Mouse (Mus musculus) embryonic facial prominence, embryonic 10.5 days (tissue): Measurements from ENCODE around the gene Sorbs1. TPM values are rescaled to one million over a fixed set of nuclear protein-coding genes. Genes with fewer than 3 reads are reported as not detected.

Experiments
- DNase-seq: peaks from one replicate; pipeline ENCODE4 v3.0.0-alpha.2; 2017; ENCODE audit warnings: low spot score
- H3K27ac ChIP-seq: fragments of 300-500 bp; sonication (generic); replicated peaks from 2 replicates; pipeline ENCODE4 v1.5.1; 2016; ENCODE audit warnings: mild to moderate bottlenecking
- H3K27me3 ChIP-seq: fragments of 300-500 bp; sonication (generic); replicated peaks from 2 replicates; pipeline ENCODE4 v1.6.1; 2016; ENCODE audit warnings: low read depth, mild to moderate bottlenecking; ENCODE audit not compliant: poor library complexity, severe bottlenecking
- H3K36me3 ChIP-seq: fragments of 300-500 bp; sonication (generic); replicated peaks from 2 replicates; pipeline ENCODE4 v1.6.1; 2016; ENCODE audit warnings: mild to moderate bottlenecking, moderate library complexity
- H3K4me1 ChIP-seq: fragments of 300-500 bp; sonication (generic); 2 replicates; pipeline ENCODE4 v1.6.1; 2016
- H3K4me3 ChIP-seq: fragments of 300-500 bp; sonication (generic); 2 replicates; pipeline ENCODE4 v1.5.1; 2016; ENCODE audit warnings: mild to moderate bottlenecking, moderate library complexity
- H3K9me3 ChIP-seq: fragments of 300-500 bp; sonication (generic); 2 replicates; pipeline ENCODE4 v1.6.1; 2016; ENCODE audit warnings: mild to moderate bottlenecking
- WGBS: fragments of 180-500 bp; shearing (Covaris S2); methylation state at CpG from one replicate; pipeline ENCODE4 v1.1.7; 2016; 5-methylcytosine and 5-hydroxymethylcytosine counted together
- polyA plus RNA-seq: library from polyadenylated mRNA; unstranded; fragments of >200 nt; fragmentation: Nextera tagmentation; extraction: Ambion mirVana; gene quantifications from 2 replicates; pipeline ENCODE4 v1.2.1, GENCODE M21; 2016

The Sorbs1 gene
- polyA plus RNA-seq, 1 experiment from 2014 or later = 40.7 TPM

DNA sequence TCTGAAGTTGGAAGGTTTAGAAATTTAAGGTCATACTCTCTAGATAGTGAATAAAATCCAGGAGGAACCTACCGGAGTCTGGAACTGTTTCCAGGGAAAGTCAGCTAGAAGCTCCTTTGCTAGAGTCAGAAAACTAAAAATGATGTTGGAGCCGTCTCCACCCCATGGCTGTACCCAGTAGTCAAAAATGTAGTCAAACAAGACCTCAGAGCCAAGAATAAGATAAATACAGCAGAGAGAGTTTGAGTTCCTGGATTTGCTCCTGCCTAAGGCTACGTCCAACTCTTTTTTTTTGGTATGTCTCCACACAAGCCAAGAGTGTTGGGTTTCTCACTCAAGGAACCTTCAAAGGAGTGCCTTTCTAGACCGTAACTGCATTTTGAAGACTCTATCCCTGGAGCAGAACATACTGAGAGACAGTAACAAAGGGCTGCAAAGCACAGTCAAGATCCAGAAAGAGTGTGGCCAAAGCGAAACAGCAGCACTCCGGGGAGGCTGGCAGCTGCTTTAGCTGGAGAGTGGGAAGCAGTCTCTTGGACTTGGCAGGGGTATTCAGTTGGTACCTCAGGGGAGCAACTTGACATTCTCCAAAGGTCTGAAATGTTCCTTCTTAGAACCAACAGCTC lies 223.4 kb downstream of the Sorbs1 start:
- Histone ChIP-seq H3K9me3 (no peaks in the 10 kb centered on the region), H3K27ac (no peak overlapping the region), H3K4me3 (no peak overlapping the region), H3K4me1 (peaks cover 4% of the 10 kb centered on the region; the same call in 1 of the 2 replicates), H3K27me3 (no peaks in the 10 kb centered on the region), H3K36me3 (no peaks in the 10 kb centered on the region)
- 86% methylated on average over 6 of the region's 6 CpGs for WGBS
- no peak for DNase-seq

DNA sequence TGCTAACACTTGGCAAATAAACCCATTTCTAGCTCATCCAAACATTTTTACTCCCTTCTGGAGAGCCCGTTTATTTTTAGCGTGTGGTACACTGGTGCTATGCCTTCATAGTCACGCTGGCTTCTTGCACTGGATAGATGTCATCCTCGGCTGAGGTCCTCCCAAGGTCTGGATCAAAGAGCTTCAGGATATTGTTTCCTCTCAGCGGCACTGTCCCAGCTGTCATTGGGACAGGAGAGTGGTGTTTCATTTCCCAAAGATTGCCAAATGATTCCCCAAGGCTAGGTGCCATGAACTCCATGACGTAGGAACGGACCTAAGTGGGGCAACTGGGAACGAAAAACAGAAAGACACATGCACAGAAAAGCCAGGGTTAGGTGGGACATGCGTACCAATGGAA lies 225.2 kb downstream of the Sorbs1 start:
- no peak for DNase-seq
- Histone ChIP-seq H3K4me3 (no peak overlapping the region), H3K9me3 (no peaks in the 10 kb centered on the region), H3K36me3 (no peaks in the 10 kb centered on the region), H3K4me1 (peaks cover 4% of the 10 kb centered on the region; the same call in 1 of the 2 replicates), H3K27me3 (no peaks in the 10 kb centered on the region), H3K27ac (no peak overlapping the region)
- WGBS = 90% methylated on average over 9 of the region's 9 CpGs

DNA sequence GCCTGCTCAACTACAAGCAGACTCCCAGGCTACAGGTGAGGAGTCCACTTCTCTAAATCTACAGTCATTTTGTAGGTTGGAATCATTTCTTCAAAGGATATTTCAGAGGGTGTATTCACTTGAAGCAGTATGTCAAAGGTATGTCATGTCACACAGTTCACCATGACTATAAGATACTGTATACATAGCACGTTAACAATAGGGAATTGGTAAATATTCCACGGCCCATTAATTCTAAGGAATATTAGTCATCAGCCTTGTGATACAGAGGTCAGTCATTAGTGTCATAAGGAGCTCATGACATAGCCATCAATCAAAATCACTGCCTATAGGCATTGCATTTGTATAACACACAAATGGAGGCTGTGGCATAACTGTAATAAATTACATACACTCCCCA lies 228.9 kb downstream of the Sorbs1 start:
- H3K4me1 ChIP-seq = no peaks in the 10 kb centered on the region
- H3K36me3 ChIP-seq = no peaks in the 10 kb centered on the region
- no peak overlapping the region for H3K27ac ChIP-seq
- H3K4me3 ChIP-seq = no peak overlapping the region
- H3K27me3 ChIP-seq = no peaks in the 10 kb centered on the region
- no peaks in the 10 kb centered on the region; the same call in 1 of the 2 replicates for H3K9me3 ChIP-seq
- 93% methylated on average over 2 of the region's 2 CpGs for WGBS
- no peak for DNase-seq

DNA sequence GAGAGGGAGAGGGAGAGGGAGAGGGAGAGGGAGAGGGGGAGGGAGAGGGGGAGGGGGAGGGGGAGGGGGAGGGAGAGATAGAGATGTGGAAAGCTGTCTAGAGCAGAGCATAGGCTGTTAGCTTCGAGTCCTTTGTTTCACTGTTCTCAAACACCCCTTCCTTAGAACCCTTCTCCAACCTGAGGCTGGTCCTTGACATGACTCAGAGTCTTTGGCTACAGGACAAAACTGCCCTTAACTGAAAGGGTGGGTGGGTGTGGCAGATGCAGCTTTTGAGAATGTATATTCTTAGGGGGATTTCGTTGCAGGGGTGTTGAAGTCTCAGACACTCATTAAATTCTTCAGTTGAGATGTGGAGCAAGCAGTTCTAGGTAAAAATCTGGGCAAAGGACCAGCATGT lies 230.2 kb downstream of the Sorbs1 start:
- H3K27me3 ChIP-seq = no peaks in the 10 kb centered on the region
- no peaks in the 10 kb centered on the region for H3K36me3 ChIP-seq
- no peak overlapping the region for H3K27ac ChIP-seq
- no peaks in the 10 kb centered on the region for H3K4me1 ChIP-seq
- 74% methylated on average over 2 of the region's 2 CpGs for WGBS
- DNase-seq = no peak
- H3K4me3 ChIP-seq = no peak overlapping the region
- H3K9me3 ChIP-seq = no peaks in the 10 kb centered on the region; the same call in 1 of the 2 replicates

DNA sequence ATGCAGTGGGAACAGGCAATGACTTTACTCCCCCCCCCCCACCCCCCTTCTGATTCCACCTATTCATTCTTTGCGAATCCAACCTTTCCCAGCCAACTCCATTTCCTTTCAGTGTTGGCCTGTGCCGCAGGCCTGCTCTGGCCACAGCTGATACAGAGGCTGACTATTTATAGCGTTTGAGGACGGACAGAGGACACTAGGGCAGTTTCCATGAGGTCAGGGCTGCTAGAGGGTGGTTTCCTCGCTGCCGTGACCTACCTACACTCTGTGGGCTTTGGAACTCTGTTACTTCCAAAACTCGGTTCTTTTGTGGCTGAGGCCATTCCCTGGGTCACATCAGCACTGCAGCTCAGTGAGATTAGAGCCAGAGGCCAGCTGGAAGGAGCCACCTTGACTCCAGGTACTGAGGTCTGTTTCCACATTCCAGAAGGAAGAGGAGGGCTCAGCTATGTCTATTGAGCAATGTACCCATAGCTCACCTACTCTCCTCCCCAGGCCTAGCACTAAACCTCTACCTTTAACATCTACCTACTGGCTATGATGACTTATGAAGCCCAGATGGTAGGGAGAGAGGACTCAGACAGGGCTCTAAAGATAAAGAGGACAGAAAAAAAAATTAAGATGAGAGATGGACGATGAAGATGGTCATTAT lies 235.1 kb downstream of the Sorbs1 start:
- Histone ChIP-seq H3K27me3 (no peaks in the 10 kb centered on the region), H3K27ac (no peak overlapping the region), H3K4me3 (no peak overlapping the region), H3K9me3 (peaks cover 3% of the 10 kb centered on the region; the same call in 1 of the 2 replicates), H3K36me3 (no peaks in the 10 kb centered on the region), H3K4me1 (no peaks in the 10 kb centered on the region)
- 81% methylated on average over 8 of the region's 8 CpGs for WGBS
- DNase-seq = no peak

DNA sequence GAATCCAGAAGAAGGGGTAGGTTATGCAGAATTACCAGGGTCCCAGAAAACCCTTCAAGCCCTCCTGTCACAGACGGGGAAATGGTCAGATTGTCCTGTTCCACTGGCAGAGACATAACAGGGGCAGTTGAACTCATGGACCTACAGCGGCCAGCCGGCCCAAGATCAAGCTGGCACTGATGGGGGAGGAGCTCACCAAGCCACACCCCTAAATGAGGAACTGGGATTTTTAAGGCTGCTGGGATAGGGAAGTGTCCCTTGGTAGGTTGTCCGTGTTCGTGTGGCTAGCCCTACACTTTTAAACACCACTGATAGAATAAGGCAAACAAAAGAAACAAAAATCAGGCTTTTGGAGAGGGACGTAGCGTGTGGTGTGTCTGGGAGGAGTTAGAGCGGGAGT lies 236.1 kb downstream of the Sorbs1 start:
- H3K9me3 ChIP-seq = peaks cover 3% of the 10 kb centered on the region; the same call in 1 of the 2 replicates
- no peak for DNase-seq
- H3K27ac ChIP-seq = no peak overlapping the region
- H3K36me3 ChIP-seq = no peaks in the 10 kb centered on the region
- H3K27me3 ChIP-seq = peaks cover 9% of the 10 kb centered on the region
- H3K4me1 ChIP-seq = no peaks in the 10 kb centered on the region
- WGBS = 90% methylated on average over 8 of the region's 8 CpGs
- H3K4me3 ChIP-seq = no peak overlapping the region

DNA sequence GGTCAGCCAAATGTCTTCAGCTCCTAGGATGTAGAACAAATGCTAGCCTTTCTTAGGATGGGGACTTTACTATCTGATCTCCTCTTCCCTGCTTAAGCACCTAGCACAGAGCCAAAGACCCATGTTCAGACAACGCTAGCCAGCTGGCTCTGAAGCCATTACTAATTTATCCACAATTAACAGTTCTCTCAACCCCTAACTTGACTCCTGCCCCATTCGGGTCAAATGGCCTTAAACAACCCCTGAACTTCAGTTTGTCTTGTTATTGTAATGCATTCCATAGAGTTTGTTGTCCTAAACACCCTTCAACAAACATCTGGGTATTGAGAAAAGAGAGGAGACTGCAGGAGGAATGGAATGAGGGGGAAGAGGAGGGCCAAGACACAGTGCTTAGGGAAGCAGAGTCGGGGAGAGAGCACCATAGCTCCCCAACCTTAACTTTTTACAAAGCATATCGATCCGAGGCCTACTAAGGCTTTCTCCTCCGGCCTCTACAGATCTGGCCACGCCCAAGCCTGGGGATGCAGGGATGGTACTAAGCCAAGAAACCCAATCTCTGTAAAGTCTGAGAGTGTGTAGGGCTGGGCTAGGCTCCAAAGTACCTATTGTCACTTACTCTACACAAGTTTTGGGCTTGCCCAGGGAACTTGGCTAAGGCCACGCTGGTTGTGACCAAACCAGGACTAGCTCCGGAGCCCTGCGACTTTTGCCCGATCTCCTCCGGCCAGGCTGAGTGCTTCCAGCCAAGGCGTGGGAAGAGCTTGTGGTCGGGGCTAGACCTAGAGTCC lies 238.0 kb downstream of the Sorbs1 start:
- 86% methylated on average over 14 of the region's 14 CpGs for WGBS
- no peak overlapping the region for H3K4me3 ChIP-seq

DNA sequence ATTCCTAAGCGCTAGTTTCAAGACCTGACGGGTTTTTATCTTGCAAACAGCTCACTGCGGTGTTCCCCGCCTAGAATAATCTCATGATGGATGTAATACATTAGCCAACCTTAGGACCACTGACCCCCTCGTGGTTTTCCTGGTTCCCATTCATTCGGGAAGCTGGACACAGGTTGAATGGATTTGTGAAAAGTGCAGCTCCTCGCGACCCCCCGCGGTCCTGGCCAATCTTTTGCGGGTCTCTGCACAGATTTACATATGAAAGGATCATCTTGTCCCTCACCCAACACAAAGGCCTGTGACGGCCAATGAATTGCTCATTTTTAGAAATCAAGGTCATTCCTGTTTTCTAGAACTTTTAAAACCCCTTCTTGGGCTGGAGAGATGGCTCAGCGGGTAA lies 240.9 kb downstream of the Sorbs1 start:
- 35% methylated on average over 13 of the region's 13 CpGs for WGBS

More for the DNA sequence above, 238.0 kb downstream of the Sorbs1 start:
- peaks cover 28% of the 10 kb centered on the region for H3K27me3 ChIP-seq
- no peak for DNase-seq
- no peaks in the 10 kb centered on the region for H3K36me3 ChIP-seq
- H3K4me1 ChIP-seq = peaks cover 12% of the 10 kb centered on the region; the same call in 1 of the 2 replicates
- H3K27ac ChIP-seq = no peak overlapping the region
- H3K9me3 ChIP-seq = 0 out of 2 replicates have a peak, but pooled peaks cover 3% of the 10 kb centered on the region

DNA sequence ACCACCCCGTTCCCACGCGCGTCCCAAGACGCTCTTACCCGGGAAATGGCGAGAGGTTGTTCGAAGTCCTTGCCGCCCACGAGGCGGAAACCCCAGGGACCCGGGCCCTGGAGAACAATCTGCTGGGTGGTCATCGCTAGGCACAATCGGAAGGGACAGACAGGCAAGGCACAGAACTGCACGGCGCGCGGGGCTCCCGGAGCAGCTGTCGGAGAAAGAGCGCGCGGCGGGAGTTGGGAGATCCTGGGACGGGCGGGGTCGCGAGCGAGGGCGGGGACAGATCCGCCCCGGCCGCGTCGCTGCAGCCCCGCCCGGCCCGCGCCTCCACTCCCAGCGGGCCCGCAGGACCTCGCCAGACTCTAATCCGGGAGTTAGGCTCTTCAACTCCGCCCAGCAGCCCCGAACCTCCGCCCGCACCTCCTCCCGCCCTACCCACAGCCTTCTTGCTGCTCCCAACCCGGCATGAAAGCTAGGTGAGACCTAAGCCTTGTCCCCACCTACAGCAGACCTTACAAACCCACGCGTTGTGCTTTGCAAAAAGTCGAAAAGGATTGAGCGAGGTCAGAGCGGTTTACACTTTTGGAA lies 242.2 kb downstream of the Sorbs1 start, which contains the start of gene Pdlim1:
Pdlim1 (minus strand) TSS at position 535 of the 585 bp plus-strand sequence.
- Histone ChIP-seq H3K4me1 (peaks cover 21% of the 10 kb centered on the region), H3K36me3 (no peaks in the 10 kb centered on the region), H3K27ac (peak within 1 kb of the TSS; percentile 81), H3K9me3 (0 out of 2 replicates have a peak, but pooled peaks cover 2% of the 10 kb centered on the region), H3K27me3 (peaks cover 41% of the 10 kb centered on the region), H3K4me3 (peak within 1 kb of the TSS; percentile 74)
- 1% methylated on average over 54 of the region's 54 CpGs for WGBS
- DNase-seq = peak; percentile 84

More for the DNA sequence above, 240.9 kb downstream of the Sorbs1 start:
- Histone ChIP-seq H3K27me3 (peaks cover 41% of the 10 kb centered on the region), H3K4me1 (peaks cover 21% of the 10 kb centered on the region), H3K4me3 (no peak overlapping the region), H3K36me3 (no peaks in the 10 kb centered on the region), H3K9me3 (0 out of 2 replicates have a peak, but pooled peaks cover 3% of the 10 kb centered on the region), H3K27ac (no peak overlapping the region)
- no peak for DNase-seq

DNA sequence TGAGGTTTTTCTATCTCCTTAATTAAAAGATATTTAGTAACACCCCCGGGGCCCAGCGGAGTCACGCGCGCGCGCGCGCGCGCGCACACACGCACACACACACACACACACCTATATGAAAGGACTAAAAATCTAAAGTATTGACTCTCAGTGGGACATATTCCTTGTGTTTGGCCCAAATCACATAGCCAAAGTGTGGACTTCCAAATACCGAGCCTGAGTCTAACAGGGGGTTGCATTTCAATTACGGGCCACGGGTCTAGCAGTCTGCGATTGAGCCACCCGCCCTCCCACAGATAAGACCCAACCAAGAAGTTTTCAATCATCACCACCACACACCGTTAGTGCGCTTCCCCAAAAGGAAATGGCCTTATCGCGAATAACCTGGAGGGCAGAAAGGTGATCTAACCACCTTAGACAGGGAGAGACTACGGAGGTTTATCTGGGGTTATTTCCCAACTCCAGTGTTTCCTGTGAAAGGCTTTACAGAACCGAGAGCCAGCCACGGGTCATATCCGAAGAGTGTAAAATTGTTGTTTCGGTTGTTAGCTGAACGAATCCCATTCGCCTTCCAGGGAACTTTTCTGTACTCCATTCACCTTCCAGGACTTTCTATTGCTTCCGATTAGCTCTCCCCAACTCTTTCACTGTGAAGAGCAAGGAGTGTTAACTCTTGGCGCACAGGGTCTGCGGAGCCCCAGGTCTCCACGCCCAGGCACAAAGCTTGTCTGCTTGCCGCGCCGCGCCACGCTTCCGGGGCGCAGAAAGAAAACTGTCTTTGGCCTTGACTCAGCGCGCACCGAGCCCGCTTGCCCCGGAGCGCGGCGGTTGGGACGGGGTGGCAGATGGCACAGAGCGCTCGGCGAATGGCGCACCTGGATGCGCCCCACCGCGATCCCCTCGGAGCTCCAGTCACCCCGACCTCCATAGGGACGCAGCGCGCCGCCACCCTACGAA lies 242.9 kb downstream of the Sorbs1 start:
- Histone ChIP-seq H3K27me3 (peaks cover 41% of the 10 kb centered on the region), H3K4me1 (peaks cover 21% of the 10 kb centered on the region), H3K36me3 (no peaks in the 10 kb centered on the region), H3K9me3 (no peaks in the 10 kb centered on the region), H3K27ac (peak overlapping the region; percentile 81), H3K4me3 (peak overlapping the region; percentile 74)
- WGBS = 7% methylated on average over 63 of the region's 63 CpGs
- peak; percentile 54 for DNase-seq

DNA sequence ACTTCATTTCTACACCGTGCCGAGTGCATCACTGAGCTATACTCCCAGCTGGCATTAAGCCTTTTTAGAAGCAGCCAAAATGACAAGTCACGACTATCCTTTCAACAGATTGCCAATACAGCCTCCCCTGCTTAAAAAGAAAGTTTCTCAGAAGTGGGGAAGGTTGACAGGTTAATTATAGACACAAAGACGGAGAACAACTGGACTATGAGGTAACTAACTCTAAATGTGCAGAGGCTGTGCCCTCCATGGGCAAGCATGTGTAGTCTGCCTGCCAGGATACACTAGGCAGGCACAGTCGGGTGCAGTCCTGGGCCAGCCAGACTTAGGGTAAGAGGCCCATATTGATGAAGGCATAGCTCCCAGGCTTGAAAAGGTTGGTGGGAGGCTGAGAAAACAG lies 244.1 kb downstream of the Sorbs1 start:
- no peak for DNase-seq
- Histone ChIP-seq H3K4me3 (0 out of 2 replicates have a peak overlapping the region, but pooled peaks have one; percentile 74), H3K27ac (no peak overlapping the region), H3K27me3 (peaks cover 41% of the 10 kb centered on the region), H3K4me1 (peaks cover 21% of the 10 kb centered on the region), H3K36me3 (no peaks in the 10 kb centered on the region; the same call in 1 of the 2 replicates), H3K9me3 (no peaks in the 10 kb centered on the region)
- WGBS = 65% methylated on average over 5 of the region's 5 CpGs
